Mouse (Mus musculus) layer of hippocampus, adult 18-20 months (tissue): ENCODE measurements around the gene Slc17a1. TPM values are rescaled to one million over a fixed set of nuclear protein-coding genes. Genes with fewer than 3 reads are reported as not detected.

ENCODE experiments used
- DNase-seq, 2 experiments: peaks; one replicate each; pipeline ENCODE4 v3.0.0; 2022; ENCODE audit warnings: low spot score in 2 of 2
- total RNA-seq, 2 experiments: library from RNA; stranded (reverse); gene quantifications; 2 replicates each; pipeline ENCODE4 v1.2.3; 2021

Gene Slc17a1
- total RNA-seq, 2 experiments from 2014 or later, result not detected

- DNase-seq, result no peak
These were observed 19.6 kb downstream of the Slc17a1 start for GRCm38 (mm10) chr13:23887026-23887725.

GRCm38 (mm10) chr13:23889011-23889605 is 21.6 kb downstream of the Slc17a1 start:
- no peak for DNase-seq

- DNase-seq, result no peak
These were observed 25.2 kb downstream of the Slc17a1 start for GRCm38 (mm10) chr13:23892592-23893268.

- no peak for DNase-seq
These were observed 25.7 kb downstream of the Slc17a1 start for GRCm38 (mm10) chr13:23893269-23893593.

- DNase-seq, result no peak
These were observed 30.7 kb downstream of the Slc17a1 start for GRCm38 (mm10) chr13:23898242-23898641.

- DNase-seq, result no peak
These were observed 39.4 kb downstream of the Slc17a1 start for GRCm38 (mm10) chr13:23906906-23907305.

GRCm38 (mm10) chr13:23910121-23910520 is 42.6 kb downstream of the Slc17a1 start:
- no peak for DNase-seq

- no peak for DNase-seq
These were observed 43.8 kb downstream of the Slc17a1 start for GRCm38 (mm10) chr13:23911335-23911734.

GRCm38 (mm10) chr13:23913791-23914306 is 46.3 kb downstream of the Slc17a1 start:
- DNase-seq, result no peak

- DNase-seq, result no peak
These were observed 47.0 kb downstream of the Slc17a1 start, which contains the start of gene Slc17a4 for GRCm38 (mm10) chr13:23914376-23915167. Gene Slc17a4, minus strand, starts transcription at chr13:23915009.

GRCm38 (mm10) chr13:23916132-23916531 is 48.6 kb downstream of the Slc17a1 start:
- DNase-seq, result no peak

GRCm38 (mm10) chr13:23917674-23918073 is 50.1 kb downstream of the Slc17a1 start:
- DNase-seq, result no peak

GRCm38 (mm10) chr13:23925792-23926191 is 58.2 kb downstream of the Slc17a1 start:
- no peak for DNase-seq

GRCm38 (mm10) chr13:23928637-23929036 is 61.1 kb downstream of the Slc17a1 start:
- no peak for DNase-seq

- no peak for DNase-seq
These were observed 62.9 kb downstream of the Slc17a1 start for GRCm38 (mm10) chr13:23930461-23930860.

- DNase-seq, result no peak
These were observed 63.4 kb downstream of the Slc17a1 start for GRCm38 (mm10) chr13:23930904-23931303.

GRCm38 (mm10) chr13:23933421-23934210 is 66.1 kb downstream of the Slc17a1 start, which contains the start of gene Hist1h2ba:
Gene Hist1h2ba, minus strand, starts transcription at chr13:23934156.
- no peak for DNase-seq

GRCm38 (mm10) chr13:23934211-23934520 is 66.6 kb downstream of the Slc17a1 start, which contains the start of gene Hist1h2aa:
Gene Hist1h2aa, plus strand, starts transcription at chr13:23934462.
- DNase-seq, result no peak

- peak in 1 of 2 experiments; percentile 22 for DNase-seq
These were observed 71.1 kb downstream of the Slc17a1 start for GRCm38 (mm10) chr13:23938699-23939098.

- DNase-seq, result no peak
These were observed 72.7 kb downstream of the Slc17a1 start for GRCm38 (mm10) chr13:23940291-23940690.
